Mouse (Mus musculus) hindbrain, postnatal 0 days (tissue): ENCODE measurements around the gene Fndc3b. TPM values are rescaled to one million over a fixed set of nuclear protein-coding genes. Genes with fewer than 3 reads are reported as not detected.

ENCODE experiments used
- ATAC-seq: fragments of 200-750 bp; cut with Nextera tagmentation; 2 replicates; pipeline ENCODE4 v1.8.0; 2017; ENCODE audit warnings: mild to moderate bottlenecking, moderate TSS enrichment, moderate library complexity
- DNase-seq: peaks from one replicate; pipeline ENCODE4 v3.0.0-alpha.2; 2015; ENCODE audit warnings: low spot score
- H3K27ac ChIP-seq: fragments of 300-500 bp; sonication (generic); 2 replicates; pipeline ENCODE4 v1.5.1; 2014; ENCODE audit warnings: mild to moderate bottlenecking
- H3K27me3 ChIP-seq: fragments of 300-500 bp; sonication (generic); 2 replicates; pipeline ENCODE4 v1.6.1; 2014; ENCODE audit warnings: low read length, mixed read lengths; ENCODE audit not compliant: insufficient read depth
- H3K36me3 ChIP-seq: fragments of 300-500 bp; sonication (generic); 2 replicates; pipeline ENCODE4 v1.6.1; 2014; ENCODE audit warnings: low read length, mixed read lengths; ENCODE audit not compliant: insufficient read depth
- H3K4me1 ChIP-seq: fragments of 300-500 bp; sonication (generic); 2 replicates; pipeline ENCODE4 v1.6.1; 2014; ENCODE audit warnings: antibody characterized with exemption, low read length, mixed read lengths; ENCODE audit not compliant: insufficient read depth
- H3K4me2 ChIP-seq: fragments of 300-500 bp; sonication (generic); 2 replicates; pipeline ENCODE4 v1.6.1; 2014; ENCODE audit warnings: low read depth, mild to moderate bottlenecking, low read length, moderate library complexity, mixed read lengths
- H3K4me3 ChIP-seq: fragments of 300-500 bp; sonication (generic); 2 replicates; pipeline ENCODE4 v1.5.1; 2014; ENCODE audit warnings: low read length
- H3K9ac ChIP-seq: fragments of 300-500 bp; sonication (generic); replicated peaks from 2 replicates; pipeline ENCODE4 v1.6.1; 2014; ENCODE audit warnings: mild to moderate bottlenecking, low read length, moderate library complexity, mixed read lengths
- H3K9me3 ChIP-seq: fragments of 300-500 bp; sonication (generic); 2 replicates; pipeline ENCODE4 v1.6.1; 2016; ENCODE audit warnings: low read length, mixed read lengths
- CTCF ChIP-seq: IDR thresholded peaks from 2 replicates; pipeline ENCODE4 v1.5.1; 2016; ENCODE audit warnings: antibody characterized with exemption, control low read depth, low read depth
- WGBS: fragments of 180-500 bp; shearing (Covaris S2); extraction: QIAGEN DNeasy Blood & Tissue Kit; methylation state at CpG from one replicate; pipeline ENCODE4 v1.1.7; 2014; 5-methylcytosine and 5-hydroxymethylcytosine counted together
- polyA plus RNA-seq: library from polyadenylated mRNA; unstranded; fragments of >200 nt; fragmentation: Nextera tagmentation; extraction: Ambion mirVana; gene quantifications from 2 replicates; pipeline ENCODE4 v1.2.1, GENCODE M21; 2015
- total RNA-seq: library from RNA; depleted of rRNA; stranded (reverse); fragments of >200 nt; gene quantifications from 2 replicates; pipeline ENCODE4 v1.2.3, GENCODE M21; 2014

The Fndc3b gene
- total and polyA plus RNA-seq, 2 experiments from 2014 or later, result 4.6 to 16.0 TPM

- Histone ChIP-seq H3K27ac (no peak overlapping the region), H3K27me3 (no peaks in the 10 kb centered on the region)
- 92% methylated on average over 3 of the region's 3 CpGs for WGBS
Observed at GRCm38 (mm10) chr3:27589305-27589704, 121.8 kb downstream of the Fndc3b start.

DNA sequence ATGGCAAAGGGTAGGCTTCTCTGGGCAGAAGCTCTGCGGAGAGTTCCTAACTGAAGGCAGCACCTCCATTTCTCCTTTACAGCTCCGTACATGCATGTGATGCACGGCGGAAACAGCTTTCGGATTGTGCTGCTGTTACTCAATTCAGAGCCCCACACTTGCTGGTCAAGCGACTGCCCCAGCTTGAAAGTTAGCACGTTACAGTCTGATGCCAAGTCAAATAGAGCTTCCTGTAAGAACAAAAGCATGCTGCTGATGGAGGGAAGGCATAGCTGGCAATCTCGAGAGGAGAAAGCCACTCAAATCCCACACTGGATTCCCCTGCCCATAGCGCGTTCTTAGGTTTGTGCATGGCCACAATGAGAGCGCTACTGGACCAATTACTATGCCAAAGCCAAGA is 122.5 kb downstream of the Fndc3b start:
- Histone ChIP-seq H3K4me2 (no peak overlapping the region), H3K4me3 (no peak overlapping the region), H3K27me3 (no peaks in the 10 kb centered on the region), H3K9ac (no peak overlapping the region), H3K27ac (no peak overlapping the region), H3K4me1 (no peaks in the 10 kb centered on the region), H3K9me3 (no peaks in the 10 kb centered on the region), H3K36me3 (no peaks in the 10 kb centered on the region)
- 83% methylated on average over 11 of the region's 11 CpGs for WGBS
- ATAC-seq, result no peak
- no peak for TF ChIP-seq CTCF
- DNase-seq, result no peak

More at GRCm38 (mm10) chr3:27589305-27589704, 121.8 kb downstream of the Fndc3b start:
- ATAC-seq, result no peak
- Histone ChIP-seq H3K4me1 (no peaks in the 10 kb centered on the region), H3K36me3 (no peaks in the 10 kb centered on the region), H3K4me2 (no peak overlapping the region), H3K9me3 (no peaks in the 10 kb centered on the region), H3K4me3 (no peak overlapping the region), H3K9ac (no peak overlapping the region)
- no peak for TF ChIP-seq CTCF
- no peak for DNase-seq

DNA sequence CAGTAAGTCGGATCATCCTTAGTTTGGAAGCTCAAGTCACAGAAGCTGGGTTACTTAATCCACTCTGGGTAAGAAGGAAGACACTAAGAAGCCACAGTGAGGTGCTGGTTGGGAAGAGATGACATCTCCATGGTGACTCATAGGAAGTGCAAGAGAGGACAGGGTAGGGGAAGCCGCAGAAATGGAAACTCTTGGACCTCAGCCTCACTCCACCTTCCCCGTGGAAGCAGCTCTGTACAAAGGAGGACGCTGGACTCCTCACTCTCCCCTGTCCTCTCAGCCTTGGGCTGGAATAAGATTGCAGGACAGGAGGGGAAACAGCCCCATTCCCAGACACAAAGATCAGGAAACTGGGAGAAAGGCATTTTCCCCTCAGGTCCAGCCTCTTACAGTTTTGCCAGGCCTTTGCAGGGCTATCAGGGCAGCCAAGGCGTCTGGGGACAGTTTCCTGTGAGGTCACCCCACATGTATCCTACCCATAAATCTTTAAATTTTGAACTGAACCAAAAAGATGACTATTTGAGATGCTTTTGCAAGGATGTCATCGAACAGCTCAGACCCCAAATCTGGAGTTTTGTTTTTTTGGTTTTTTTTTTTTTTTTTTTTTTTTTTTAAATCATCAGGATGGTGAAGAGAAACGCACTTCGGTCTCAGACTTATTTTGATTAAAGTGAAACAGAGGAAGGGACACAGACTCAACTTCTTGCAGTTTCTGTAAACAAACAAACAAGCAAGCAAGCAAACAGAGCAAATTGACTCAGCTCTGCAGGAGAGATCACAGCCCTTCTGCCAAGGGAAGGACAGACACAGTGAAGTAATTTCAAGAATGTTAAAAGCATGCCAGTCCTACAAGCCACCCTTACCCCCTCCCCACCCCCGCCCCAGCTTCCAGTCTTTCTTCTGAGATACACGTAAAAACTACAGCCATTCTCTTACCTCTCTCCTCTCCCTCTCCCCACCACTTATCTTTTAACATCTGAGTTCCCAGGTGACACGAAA is 126.2 kb downstream of the Fndc3b start:
- no peak for ATAC-seq
- WGBS, result 54% methylated on average over 11 of the region's 11 CpGs
- Histone ChIP-seq H3K9me3 (no peaks in the 10 kb centered on the region), H3K4me2 (no peak overlapping the region), H3K27ac (no peak overlapping the region), H3K9ac (no peak overlapping the region), H3K4me3 (no peak overlapping the region), H3K4me1 (peaks cover 11% of the 10 kb centered on the region; the same call in 1 of the 2 replicates), H3K27me3 (no peaks in the 10 kb centered on the region), H3K36me3 (no peaks in the 10 kb centered on the region)
- no peak for TF ChIP-seq CTCF
- no peak for DNase-seq

DNA sequence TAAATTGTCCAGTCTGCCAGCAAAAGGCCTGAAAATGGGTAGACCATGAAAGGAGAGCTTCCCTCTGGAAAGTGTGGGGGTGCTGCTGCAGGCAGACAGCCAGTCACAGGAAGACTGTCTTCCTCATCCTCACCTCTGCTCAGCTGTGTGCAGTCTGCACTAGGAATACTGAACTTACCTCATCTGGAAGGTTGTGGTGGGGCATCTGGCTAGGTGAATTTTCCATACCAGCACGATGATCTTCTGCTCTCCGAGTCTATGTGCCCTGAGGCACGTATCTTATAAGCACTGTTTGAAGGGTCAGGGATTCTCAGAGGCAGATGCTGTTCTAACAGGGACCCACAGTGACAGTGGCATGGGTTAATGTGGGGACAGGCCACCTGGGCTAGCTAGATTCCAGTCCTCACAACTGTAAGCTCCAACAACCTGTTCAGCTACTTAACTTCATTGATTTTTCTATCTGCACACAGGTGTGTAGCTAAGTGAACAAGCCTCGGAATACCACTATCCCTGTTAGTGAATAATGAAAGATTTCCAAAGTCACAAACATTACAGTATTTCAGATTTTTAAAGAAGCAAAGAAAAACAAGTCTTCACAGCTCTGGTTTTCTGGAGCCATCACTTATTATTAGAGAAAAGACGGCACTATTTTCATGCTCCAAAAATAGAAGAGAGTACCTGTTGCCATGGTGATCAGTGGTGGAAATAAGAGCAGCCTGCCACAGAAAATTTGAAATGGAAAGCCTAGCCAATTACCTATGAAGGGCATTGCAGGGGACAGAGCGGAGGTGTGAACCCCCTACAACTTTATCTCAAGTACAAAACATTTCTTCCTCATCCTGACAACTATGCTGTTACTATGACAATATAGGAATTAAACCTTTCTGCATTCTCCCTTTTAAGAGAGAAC is 128.9 kb downstream of the Fndc3b start:
- no peak overlapping the region for H3K9ac ChIP-seq
- peak overlapping the region; percentile 54; the same call in 1 of the 2 replicates for H3K27ac ChIP-seq
- no peaks in the 10 kb centered on the region for H3K27me3 ChIP-seq

DNA sequence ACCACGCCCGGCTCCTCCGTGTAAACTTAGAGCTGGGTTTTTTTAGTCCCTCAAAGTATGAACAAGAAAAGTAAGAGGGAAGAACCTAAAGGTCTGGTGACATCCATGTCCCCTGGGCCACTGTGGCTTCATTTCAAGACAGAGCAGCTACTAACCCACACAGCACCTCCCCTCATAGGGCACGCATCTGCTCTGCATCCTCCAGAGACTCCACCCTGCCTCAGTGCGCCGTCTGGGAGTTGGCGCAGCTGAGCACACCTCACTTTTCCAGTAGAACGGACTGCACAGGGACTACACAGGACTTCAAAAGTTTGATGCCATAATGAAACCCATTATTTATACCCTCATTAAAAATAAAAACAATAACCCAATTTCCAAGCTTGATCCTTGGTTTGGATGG is 130.2 kb downstream of the Fndc3b start:
- ATAC-seq, result no peak
- H3K27ac ChIP-seq, result no peak overlapping the region
- H3K4me2 ChIP-seq, result no peak overlapping the region
- peaks cover 18% of the 10 kb centered on the region; the same call in 1 of the 2 replicates for H3K4me1 ChIP-seq
- WGBS, result 87% methylated on average over 8 of the region's 8 CpGs
- DNase-seq, result no peak
- no peak overlapping the region for H3K4me3 ChIP-seq
- H3K9me3 ChIP-seq, result no peaks in the 10 kb centered on the region
- no peaks in the 10 kb centered on the region for H3K36me3 ChIP-seq
- no peak overlapping the region for H3K9ac ChIP-seq
- TF ChIP-seq CTCF, result no peak
- no peaks in the 10 kb centered on the region for H3K27me3 ChIP-seq

More for the DNA sequence above, 128.9 kb downstream of the Fndc3b start:
- ATAC-seq (peak; percentile 58; the same call in 1 of the 2 replicates), DNase-seq (peak; percentile 58)
- H3K4me3 ChIP-seq, result no peak overlapping the region
- no peak overlapping the region for H3K4me2 ChIP-seq
- TF ChIP-seq CTCF, result no peak
- H3K4me1 ChIP-seq, result peaks cover 18% of the 10 kb centered on the region; the same call in 1 of the 2 replicates
- no peaks in the 10 kb centered on the region for H3K36me3 ChIP-seq
- 57% methylated on average over 6 of the region's 6 CpGs for WGBS
- no peaks in the 10 kb centered on the region for H3K9me3 ChIP-seq

DNA sequence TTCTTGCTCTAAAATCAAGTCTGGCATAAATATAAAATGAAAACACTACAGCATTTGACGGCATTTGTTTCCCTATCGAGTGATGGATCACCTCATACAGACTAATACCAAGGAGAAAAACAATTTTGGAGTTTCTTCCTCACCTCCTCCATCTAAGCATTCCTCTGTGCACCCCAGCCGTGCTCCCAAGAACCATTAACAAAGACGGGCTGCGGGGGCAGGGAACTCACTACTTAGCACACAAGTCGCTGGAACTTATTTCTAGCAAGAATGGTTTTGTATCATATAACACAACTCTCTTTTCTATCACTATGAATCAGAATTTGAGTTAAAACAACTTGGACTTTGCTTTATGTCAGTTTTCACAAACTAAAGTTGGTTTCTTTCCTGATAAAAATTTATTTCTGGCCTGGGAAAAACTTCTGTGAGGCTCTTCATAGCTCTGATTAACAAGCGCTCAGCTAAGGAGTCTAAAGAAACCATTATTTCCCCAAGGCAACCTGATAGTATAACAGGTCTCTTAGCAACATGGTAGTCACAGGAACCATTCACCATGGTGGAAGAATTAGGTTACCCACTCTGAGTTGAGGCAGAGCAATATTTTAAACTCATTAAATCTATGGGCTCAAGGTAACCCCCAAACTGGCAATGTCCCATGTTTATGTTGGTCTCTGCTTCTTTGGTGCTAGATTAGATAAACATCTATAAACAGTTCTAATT is 131.1 kb downstream of the Fndc3b start:
- Histone ChIP-seq H3K9ac (no peak overlapping the region), H3K27ac (peak overlapping the region; percentile 32; the same call in 1 of the 2 replicates), H3K4me3 (no peak overlapping the region), H3K9me3 (no peaks in the 10 kb centered on the region), H3K27me3 (no peaks in the 10 kb centered on the region), H3K4me1 (peaks cover 18% of the 10 kb centered on the region; the same call in 1 of the 2 replicates), H3K36me3 (no peaks in the 10 kb centered on the region), H3K4me2 (no peak overlapping the region)
- ATAC-seq (no peak), DNase-seq (peak; percentile 18)
- TF ChIP-seq CTCF, result no peak
- 22% methylated on average over 7 of the region's 7 CpGs for WGBS
